Mouse (Mus musculus) liver, adult (tissue): ENCODE results near the gene Itpr1.

ENCODE experiments used
- GATA4 ChIP-seq: IDR thresholded peaks from 2 replicates; pipeline ENCODE4 v1.6.1; 2014; ENCODE audit warnings: mild to moderate bottlenecking, low read length; ENCODE audit not compliant: insufficient replicate concordance

Gene Itpr1

DNA sequence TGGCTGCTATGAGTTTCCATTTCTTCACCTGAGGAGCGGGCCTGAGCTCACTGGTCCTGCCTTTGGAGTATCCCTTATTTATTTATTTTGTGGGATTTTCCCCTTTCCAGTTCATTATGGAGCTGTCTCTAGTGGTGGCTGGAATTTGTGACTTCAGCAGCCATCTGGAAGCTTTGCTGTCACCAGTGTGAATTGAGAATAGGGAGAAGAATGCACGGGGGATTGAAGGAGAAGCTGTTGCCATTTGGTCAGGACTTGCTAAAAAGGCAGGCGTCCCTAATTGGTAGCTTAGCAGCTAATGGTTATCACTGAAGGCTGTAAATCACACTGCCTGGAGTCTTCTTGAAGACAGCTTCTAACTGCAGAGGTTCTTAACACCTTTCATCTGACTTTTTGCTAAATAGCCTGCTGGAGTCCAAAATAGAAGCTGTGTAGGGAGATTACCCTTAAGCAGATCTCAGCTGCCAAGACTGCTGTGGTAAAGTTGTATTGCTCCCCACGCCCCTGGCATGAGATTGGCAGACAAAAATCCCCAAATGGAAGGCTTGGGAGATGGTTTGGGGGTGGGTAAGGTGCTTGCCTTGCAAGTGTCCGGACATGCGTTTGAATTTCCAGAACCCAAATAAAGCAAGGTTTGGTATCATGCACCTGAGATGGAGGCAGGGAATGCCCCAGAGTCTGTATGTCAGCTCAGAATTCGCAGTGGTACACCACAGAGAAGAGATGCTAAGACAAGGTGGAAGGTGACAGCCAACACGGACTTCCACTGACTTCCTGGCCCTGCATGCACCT, 96.7 kb downstream of the Itpr1 start:
- no peak for TF ChIP-seq GATA4

DNA sequence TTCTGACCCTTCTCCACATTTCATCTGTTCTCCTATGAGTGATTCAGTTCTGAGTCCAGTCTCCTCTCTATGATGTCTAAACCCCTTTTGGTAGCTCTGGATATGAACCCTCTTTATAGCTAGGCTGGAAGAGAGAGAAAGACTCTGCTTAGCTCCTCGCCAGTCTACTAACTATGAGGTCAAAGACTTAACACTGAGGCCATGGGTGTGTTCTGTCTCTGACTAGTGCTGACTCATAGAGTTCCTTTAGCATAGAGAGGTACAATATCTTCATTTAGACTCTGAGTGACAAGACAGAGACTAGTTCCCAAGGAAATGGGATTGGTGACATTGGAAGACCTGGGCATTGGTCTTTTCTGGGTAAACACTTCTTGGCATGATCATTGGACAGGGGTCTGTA, 100.2 kb downstream of the Itpr1 start:
- TF ChIP-seq GATA4, result no peak

- no peak for TF ChIP-seq GATA4
Measured at GRCm38 (mm10) chr6:108313997-108314396, 101.1 kb downstream of the Itpr1 start.

- TF ChIP-seq GATA4, result no peak
Measured at GRCm38 (mm10) chr6:108316268-108316824, 103.5 kb downstream of the Itpr1 start.

- TF ChIP-seq GATA4, result peak; percentile 37; the same call in 1 of the 2 replicates
Measured at GRCm38 (mm10) chr6:108316951-108317350, 104.1 kb downstream of the Itpr1 start.

DNA sequence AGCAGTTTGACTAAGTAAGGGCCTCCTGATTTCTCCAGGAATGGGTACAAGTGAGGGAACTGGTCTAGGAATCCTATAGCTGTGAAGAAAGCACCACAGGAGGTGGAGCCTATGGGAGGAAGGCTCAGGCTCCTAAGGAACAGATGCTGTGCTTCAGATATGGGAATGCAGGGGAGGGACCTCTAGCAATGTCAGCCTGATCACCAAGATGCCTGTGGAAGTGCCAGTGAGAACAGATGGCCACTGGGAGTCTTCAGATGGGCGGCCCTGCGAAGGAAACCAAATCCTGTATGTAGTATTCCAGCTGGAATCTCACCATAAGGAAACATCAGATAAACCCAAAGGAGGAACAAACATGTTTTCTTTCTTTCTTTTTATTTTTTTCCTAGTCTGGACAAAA, 108.8 kb downstream of the Itpr1 start:
- no peak for TF ChIP-seq GATA4

- peak; percentile 44; the same call in 1 of the 2 replicates for TF ChIP-seq GATA4
Measured at GRCm38 (mm10) chr6:108324464-108325025, 111.6 kb downstream of the Itpr1 start.

DNA sequence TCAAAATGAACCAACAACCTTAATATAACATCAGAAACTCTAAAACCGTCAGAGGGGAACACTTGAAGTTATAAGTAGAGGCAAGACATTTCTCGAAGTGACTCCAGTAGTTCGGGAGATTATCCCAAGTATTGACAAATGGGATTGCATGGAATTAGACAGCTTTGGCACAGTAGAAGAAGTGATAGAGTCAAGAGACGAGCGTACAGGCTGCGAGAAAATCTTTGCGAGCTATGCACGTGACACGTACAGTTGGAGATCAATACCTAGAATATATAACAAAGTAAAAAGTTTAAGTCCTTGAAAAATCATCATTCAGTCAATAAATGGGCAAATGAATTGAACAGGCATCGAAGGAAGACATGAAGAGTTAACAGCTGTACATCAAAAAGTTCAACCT, 112.5 kb downstream of the Itpr1 start:
- no peak for TF ChIP-seq GATA4

DNA sequence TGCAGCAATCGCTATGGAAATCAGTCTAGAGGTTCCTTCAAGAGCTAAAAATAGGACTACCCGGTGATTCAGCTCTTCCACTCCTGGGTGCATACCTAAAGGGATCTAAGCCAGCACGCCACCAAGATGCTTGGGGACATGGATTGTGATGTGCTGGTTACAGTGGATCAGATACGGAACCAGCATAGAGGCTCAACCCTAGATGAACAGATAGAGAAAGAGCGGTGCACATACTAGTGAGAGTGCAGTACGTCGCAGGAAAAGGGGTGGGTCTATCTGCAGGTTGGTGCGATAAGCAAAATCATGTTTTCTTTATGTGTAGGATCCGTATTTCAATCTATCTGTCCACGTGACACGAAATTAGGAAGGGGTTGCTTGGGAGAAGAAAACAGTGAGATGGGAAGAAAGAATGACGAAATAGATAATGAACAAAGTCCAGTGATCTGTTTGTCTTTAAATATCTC, 113.1 kb downstream of the Itpr1 start:
- peak; percentile 17; the same call in 1 of the 2 replicates for TF ChIP-seq GATA4

DNA sequence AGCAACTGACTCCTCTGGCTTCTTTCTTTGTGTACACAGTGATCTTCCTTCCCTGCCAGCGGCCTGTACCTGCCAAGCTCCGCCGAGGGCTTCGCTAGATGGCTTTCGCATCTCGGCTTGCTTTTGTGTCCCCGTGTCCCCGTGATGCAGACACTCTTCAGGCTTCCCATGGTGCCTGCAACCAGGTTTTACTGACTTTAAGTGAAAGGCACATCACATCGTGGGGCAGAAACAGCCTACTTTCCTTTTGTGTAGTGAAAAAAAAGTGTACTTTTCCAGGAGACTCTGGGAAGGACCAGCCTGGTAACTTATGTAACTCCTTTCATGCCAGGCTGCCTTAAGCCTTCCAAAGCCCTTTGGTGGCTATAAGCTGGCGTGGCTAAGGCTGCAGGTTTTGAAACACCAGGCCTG, 113.9 kb downstream of the Itpr1 start:
- no peak for TF ChIP-seq GATA4

GRCm38 (mm10) chr6:108327561-108327960, 114.7 kb downstream of the Itpr1 start:
- TF ChIP-seq GATA4, result no peak

DNA sequence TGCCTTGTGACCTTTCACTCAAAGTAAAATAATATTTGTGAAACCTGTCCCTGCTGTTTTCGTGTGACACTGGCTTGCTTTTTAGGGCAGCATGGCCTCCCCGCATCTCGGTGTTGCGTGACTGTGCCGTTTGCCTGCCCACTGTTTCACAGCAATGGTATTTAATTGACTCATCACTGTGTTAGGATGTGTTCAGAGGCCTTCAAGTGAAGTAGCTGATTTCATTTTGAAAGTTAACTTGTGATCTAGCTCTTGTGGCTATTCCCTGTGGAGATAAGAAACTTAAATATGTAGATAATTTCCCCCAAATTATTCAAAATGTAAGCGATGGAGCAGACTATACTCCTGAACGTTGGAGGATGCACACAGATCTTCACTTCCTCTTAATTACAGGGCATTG, 115.4 kb downstream of the Itpr1 start:
- no peak for TF ChIP-seq GATA4

GRCm38 (mm10) chr6:108330461-108330860, 117.6 kb downstream of the Itpr1 start:
- no peak for TF ChIP-seq GATA4

DNA sequence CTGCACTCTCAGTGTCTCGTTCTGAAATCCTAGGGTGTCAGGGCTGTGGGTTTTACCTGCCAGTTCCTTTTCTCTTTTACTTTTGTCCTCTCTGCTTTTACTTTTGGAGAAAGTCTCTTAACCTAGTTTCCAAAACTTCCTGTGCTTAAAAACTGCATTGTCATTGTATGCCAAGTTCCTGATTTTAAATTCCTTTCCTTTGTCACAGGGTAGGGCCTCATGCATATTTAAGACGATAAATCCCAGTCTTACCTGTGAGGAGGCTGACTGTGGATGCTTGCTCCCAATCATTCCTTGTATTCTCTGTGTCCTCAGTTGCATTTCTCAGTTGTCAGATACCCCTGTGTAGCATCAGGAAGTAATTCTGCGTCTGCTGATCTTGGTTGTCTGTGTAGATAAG, 118.4 kb downstream of the Itpr1 start:
- no peak for TF ChIP-seq GATA4

GRCm38 (mm10) chr6:108334059-108334458, 121.2 kb downstream of the Itpr1 start:
- TF ChIP-seq GATA4, result no peak

DNA sequence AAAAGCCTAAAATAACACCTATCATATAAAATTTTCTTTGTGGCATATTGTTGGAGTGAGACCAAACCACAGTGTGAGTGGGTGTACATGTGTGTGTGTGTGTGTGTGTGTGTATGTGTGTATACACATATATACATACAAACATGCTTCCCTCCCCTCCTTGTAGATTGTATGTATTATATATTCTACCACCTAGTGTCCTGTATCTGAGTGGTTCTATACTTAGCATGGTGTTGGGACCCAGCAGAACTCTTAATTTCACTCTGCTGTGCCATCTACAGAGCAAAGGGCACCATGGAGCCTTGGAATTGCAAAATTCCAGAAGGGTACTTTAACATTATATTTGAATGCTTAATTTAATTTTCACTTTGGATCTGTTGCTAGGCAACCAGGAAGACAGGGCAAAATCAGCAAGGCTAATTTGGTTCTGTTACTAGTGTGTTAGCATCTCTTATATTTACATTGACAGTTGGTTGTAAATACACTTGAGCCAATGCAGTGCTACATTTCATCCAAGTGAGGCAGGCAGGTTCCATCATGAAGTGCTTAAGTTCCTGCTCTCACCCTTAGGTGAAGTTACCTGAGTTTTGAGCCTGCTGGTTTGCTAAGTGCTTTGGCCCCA, 122.4 kb downstream of the Itpr1 start:
- TF ChIP-seq GATA4, result no peak
